Mouse (Mus musculus) frontal cortex, adult 2 months (tissue): ENCODE data around the gene Gabpa. TPM values are rescaled to one million over a fixed set of nuclear protein-coding genes. Genes with fewer than 3 reads are reported as not detected.

Experiments
- DNase-seq, 2 experiments: peaks; one replicate each; pipeline ENCODE4 v3.0.0; 2022; ENCODE audit warnings: low spot score in 1 of 2; ENCODE audit errors: extremely low spot score in 1 of 2
- polyA plus RNA-seq: library from polyadenylated mRNA; depleted of rRNA; stranded (reverse); fragments of >200 nt; gene quantifications from 2 replicates; pipeline ENCODE4 v1.2.3, GENCODE M21; 2012; rRNA removed

Gene Gabpa
- polyA plus RNA-seq: 20.1 and 20.2 TPM in 2 replicates

DNA sequence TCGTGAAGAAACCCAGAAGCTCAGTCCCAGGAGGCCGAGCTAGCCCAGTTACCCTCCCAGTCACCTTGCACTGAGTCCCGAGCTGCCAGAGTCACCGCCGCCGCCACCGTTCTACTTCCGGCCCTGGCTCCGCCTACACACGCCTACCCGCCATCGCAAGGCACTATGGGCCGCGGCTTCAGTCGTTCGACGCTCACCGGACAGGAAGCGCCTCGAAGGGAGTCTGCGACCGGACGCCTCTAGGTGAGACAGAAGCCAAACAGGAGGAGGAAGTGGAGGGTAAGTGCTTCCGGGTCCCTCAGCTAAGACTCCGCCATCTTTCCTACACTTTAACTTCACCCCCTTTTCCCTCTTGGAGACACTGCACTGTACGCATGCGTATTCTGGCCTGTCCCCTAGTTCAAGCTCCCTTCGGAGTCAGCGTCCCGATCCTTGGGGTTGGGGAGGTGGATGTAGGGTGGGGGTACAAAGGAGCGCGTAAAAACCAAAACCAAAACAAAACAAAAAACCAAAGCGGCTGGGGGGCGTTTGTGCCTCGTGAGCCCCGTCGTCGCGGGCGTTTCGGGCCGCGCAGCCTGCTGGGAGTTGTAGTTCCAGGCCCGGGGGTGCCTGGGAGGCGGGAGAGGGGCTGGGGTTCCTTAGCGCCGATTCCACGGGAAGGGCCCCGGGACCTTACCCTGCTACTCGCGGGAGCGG lies at the start of gene Gabpa:
Gene Gabpa, plus strand, starts transcription at position 181 of the 696 bp plus-strand sequence.
- DNase-seq: peak; percentile 91 to 94

DNA sequence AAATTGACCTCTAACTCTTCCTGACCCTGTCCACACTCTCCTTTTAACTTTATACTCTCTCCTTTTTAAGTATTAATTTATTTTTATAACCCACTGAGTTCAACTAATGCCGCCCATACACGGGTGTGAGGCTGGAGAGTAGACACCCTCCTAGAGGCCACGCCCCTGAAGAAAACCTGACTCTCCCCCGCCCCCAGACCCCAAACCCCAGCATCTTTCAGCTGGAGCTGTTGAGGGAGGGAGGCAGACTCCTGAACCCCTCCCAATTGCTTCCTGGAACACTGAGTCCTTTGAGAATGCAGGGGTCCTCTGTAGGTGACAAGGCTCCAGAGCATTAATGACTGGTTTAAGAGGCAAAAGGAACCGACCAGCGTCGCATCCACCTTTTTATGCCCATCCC lies 49.8 kb upstream of the Gabpa start:
- no peak for DNase-seq

DNA sequence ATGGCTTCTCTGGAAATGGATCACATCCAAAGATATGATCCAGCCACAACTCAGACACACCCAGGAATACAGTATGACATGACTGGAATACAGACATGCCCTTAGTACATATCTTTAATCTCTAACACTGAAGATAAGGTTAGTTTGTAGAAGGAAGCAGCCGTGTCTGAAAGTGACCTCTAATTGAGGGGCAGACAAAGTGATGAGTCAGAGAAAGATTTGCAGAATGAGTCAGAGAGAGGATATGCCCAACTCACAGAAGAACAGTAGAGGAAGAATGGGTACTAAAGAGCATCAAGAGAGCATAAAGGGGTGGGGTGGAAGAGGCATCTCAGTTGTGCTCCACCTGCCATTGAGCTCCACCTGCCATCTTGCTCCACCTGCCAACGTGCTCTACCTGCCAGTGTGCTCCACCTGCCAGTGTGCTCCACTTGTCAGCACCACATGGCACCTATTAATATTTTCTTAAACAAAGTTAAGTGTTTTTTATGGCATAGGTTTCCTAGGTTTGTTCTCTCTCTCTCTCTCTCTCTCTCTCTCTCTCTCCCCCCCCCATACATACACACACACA lies 44.0 kb upstream of the Gabpa start:
- DNase-seq: no peak

DNA sequence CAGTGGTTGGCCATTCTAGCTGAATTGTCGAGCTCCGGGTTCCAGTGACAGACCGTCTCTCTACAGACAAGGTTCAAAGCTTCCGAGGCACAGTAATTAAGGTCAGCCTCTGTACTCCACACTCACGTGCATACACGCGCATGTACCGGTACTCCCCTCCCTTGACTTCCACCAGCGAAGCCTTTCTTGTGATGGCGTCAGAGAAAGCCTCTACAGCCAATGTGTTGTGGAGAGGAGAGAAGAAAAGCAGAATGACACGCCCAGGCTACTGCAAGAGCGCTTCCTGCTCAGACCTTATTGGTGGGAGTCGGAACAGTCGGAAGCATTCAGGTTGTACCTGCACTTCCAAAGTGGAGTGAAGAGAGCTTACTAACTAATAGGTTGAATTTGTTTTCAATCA lies 41.3 kb upstream of the Gabpa start:
- no peak for DNase-seq

DNA sequence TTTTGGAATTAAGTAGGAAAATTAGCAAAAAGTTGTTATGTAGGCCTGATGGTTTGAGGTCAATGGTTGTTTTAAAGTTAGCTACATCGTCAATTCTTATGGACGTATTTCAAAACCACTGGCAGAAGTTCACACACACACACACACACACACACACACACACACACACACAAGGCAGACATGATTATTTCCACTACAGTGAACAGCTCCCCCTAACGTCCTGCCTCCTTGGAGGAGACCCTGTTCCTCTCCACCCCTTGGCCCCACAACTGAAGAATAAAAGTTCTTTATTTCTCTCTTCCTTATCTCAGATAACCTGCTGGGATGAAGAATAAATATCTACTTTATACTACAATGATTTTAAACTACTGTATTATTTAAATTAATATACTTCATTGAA lies 39.4 kb upstream of the Gabpa start:
- DNase-seq: no peak

DNA sequence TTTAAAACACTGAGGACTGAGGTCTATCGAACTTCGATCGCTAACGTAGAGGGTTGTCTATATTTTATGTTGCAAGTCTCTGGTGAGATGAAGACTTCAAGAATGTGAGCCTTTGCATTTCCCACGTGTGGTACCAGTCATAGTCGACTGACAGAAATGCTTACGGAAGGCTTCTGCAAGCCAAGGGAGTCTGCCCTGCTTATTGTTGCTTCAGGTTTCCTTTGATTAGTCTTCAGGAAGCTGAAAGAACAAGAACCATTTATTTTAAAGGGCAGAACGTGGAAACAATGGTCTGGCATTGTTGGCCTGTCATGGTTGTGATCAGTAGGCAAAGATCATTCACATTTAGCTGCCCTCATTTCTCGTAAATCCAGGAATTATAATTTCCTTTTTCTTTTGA lies 38.0 kb upstream of the Gabpa start:
- no peak for DNase-seq

DNA sequence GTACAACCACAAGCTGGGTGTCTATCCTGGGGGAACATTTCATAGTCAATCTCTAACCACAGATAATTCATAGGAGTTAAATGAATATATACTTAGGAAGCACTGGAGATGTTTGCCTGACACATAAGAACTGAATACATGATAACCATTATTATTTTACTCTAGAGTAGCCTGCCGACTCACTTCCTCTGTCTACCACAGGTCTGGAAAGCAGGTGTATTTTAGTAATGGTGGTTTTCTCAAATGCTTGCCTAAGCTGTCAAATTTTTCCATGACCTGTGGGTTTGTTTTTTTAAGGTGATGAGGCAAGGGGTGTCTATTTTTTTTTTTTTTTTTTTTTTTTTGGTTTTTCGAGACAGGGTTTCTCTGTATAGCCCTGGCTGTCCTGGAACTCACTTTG lies 34.7 kb upstream of the Gabpa start:
- DNase-seq: no peak

DNA sequence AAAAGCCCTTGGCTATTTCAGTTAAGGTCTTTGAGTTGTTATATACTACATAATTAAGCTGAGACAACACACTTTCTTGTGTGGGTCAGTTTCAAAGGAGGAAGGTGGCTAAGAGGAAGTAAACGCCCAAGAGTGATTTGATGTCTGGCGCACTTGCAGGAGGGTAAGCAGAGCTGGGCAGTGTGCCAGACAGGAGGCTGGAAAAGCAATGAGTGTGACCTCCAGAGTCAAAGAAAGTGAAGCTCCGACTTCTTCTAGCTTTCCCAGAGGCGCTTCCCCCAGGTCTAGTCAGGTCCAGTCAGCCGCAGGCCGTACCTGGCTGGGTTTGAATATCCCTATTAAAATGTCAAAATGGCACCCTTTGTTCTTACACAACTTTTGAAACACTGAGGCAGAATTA lies 32.5 kb upstream of the Gabpa start:
- no peak for DNase-seq

DNA sequence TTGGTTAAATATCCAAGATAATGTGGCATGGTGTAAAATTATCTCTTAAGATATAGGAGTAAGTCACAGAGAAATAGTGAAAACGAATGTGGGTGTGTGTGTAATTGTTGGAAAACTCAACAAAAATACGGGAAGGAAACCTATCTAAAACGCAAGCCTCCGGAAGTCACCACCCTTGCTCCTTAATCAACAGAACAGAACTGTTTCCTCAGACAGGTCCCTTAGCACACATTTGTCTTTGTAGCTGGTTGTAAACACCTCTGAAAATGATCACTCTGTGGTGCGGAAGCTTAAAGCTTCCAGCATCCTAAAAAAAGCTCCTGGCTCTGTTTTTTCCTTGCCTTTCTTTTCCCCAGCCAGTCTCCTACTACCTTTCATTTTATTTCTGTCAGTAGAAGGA lies 29.9 kb upstream of the Gabpa start:
- no peak for DNase-seq

DNA sequence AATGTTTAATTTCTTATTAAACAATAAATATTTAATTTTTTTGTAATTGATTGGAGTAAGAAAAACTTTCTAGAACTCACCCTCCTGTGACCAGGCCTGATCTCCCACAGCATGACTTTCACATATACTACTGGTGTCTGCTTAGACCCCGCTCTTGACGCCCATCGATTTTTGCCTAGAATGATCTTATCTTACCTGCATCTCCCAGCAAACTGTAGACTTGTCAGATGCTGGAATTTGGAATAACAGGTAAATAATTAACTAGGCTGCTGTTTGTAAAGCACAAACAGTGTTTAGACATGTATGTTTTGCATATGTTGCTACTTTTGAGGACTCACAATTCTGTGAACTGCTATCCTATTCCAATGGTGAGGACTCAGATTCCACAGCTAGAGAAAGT lies 28.6 kb upstream of the Gabpa start:
- DNase-seq: no peak

DNA sequence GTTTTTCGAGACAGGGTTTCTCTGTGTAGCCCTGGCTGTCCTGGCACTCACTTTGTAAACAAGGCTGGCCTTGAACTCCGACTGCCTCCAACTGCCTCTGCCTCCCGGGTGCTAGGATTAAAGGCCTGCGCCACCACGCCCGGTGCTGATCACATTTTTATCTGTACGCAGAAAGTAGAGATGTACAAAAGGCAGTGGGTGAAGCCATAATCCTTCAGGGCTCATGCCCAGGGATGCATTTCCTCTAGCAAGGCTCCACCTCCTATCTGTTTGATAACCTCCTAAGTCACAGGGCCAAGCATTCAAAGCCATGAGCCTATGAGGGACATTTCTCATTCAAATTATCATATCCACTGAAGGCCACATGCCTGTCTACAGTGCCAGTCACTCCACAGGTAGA lies 26.9 kb upstream of the Gabpa start:
- DNase-seq: no peak

DNA sequence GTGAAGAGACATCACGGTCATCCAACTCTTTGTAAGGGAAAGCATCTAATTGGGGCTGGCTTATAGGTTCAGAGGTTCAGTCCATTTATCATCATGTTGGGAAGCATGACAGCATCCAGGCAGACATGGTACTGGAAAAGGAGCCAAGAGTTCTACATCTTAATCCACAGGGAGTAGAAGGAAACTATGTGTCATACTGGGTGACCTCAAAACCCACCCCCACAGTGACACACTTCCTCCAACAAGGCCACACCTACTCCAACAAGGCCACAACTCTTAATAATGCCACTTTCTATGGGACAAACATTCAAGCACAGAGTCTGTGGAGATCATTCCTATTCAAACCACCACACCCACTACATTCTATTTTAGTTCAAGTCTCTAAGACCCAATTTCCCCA lies 24.5 kb upstream of the Gabpa start:
- no peak for DNase-seq

DNA sequence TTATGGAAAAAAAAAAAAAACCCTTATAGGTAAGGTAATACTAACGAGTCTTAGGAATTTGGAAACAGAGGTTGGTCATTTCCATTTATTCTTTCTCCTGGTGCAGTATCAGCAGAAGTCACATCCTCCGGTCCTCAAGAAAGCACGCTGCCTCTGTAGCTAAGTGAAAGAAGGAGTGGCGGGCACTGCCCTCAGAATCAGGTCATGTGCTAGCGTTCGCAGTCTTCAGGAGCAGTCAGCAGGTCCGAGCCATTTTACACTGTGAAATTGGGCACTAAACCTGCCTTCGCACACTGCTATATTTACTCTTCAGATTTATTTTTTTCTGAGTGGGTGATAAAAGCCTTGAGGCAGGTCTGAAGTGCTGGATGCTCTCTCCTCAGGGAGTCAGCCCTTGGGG lies 20.9 kb upstream of the Gabpa start:
- DNase-seq: no peak

DNA sequence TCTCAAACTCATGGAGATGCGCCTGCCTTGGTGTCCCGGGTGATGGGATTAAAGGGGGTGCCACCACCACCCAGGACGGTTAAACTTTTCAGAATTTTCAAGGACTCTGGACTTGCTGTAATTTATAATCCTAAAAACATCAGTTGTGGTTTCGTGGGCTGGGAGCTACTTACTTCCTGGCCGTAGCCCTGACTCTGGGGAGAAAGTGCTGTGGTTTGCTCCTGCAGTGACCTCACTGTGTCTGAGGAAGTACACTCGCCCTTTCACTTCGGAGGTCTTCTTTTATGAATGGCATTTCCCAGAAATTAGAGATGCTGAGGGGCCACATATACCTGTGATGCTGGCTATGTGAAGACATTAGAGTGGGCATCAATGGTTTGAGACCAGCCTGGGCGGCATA lies 20.2 kb upstream of the Gabpa start:
- DNase-seq: no peak

DNA sequence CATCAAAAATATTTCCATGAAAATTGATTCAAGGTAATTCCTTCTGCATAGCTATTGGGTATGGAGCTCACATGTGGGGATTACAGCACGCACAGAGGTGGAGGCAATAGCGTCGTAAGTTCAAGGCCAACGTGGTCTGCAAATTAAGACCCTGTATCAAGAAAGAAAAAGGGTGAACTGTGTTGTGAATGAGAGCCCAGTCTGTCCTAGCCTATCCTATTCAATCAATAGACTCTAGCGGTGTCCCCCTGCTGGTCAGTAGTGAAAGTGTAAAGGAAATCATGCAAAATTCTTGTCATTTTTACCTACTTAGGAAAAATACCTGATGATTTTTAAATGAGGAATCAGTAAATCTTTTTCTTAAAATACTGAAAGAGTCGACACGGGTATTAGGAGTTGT lies 17.3 kb upstream of the Gabpa start:
- peak in 1 of 2 experiments; percentile 71 for DNase-seq

DNA sequence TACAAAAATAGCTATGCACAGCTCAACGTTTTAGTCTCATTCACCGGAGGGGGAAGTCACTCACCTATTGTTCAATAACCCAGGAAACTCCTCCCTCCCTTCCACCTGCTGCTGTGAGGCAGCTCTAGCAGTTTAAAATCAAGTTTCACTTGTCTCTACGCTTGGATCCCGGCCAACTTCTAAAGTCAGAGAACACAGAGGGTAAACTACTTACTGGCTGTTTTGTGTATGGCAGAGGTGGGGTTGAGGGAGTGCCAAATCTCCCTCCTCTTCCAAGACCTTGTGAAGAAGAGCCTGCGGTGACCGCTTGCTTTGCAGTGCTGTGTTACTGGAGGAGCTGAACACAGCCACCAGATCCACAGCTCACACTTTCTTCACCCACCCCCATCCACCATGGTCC lies 9.7 kb upstream of the Gabpa start:
- DNase-seq: no peak

DNA sequence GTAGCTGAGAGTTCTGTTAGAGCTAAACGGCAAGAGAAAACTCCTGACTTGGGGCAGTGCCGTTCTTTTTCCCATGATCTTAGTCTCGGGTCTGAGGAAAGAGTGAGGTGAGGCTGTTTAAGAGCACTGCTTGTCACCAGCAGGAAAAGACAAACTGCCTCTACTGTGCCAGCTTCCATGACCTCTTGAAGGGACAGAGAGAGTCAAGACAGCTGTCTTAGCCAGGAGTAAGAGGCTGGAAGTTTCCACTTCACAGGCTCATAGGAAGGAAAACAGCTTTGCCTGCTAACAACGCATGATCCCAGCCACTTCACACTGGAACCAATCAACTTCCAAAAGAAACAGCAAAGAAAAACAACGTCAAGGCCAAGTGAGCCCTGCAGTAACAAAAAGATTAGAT lies 3.0 kb upstream of the Gabpa start:
- DNase-seq: no peak

DNA sequence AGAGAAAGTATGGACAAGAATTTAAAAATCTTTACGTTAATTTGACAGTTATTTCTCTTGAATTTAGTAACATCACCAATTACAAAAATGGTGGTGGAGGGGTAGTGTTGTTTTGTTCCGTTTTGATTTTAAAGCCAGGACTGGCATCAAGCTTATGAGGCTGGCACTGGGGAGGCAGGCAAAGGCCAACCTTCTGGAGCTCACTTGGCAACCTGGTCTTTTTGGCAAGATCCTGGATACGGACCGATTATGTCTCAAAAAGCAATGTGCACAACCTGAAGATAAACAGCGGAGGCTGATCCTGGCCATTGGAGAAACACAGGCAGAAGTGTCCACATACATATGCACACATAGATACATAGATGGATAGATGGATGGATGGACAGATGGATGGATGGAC lies 2.0 kb upstream of the Gabpa start:
- DNase-seq: no peak

DNA sequence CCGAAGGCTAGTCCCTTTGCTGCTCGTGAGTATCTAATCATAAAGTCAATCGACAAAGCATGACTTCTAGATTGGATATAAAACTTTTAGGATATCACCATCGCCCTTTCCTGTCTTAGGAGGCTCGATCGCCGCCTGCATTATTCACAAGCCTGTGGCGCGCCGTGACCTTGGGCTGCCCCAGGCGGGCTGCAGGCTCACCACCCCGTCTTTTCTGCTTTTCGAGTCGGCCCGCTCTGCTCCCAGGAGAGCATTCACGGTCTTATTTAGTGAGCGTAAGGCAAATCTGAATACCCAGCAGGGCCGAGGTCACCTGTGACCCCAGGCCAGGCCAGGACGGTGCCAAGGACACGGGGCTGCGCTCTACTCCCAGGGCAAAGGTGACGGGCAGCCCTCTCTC lies 381 bp upstream of the Gabpa start:
- no peak for DNase-seq

DNA sequence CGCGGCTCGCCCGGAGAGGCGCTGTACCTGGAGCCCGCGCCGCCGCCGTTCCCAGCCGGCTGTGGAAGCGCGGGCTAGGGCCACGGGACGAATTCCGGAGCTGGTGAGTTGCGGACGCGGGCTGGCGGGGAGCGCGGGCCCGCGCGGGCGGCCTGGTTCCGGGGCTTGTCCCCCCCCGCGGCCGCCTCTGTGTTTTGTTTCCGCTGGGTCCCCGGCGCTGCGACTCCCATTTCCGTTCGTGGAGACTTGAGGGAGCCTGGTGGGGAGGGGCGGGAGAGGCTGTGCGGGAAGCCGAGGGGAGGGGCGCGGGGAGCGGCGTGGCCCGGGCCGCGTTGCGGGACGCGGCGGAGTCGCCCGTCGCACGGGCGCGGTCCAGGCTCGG lies 707 bp downstream of the Gabpa start, which contains the start of gene Atp5j:
Gene Atp5j, minus strand, starts transcription at position 185 of the 382 bp plus-strand sequence.
- peak; percentile 57 to 87 for DNase-seq

DNA sequence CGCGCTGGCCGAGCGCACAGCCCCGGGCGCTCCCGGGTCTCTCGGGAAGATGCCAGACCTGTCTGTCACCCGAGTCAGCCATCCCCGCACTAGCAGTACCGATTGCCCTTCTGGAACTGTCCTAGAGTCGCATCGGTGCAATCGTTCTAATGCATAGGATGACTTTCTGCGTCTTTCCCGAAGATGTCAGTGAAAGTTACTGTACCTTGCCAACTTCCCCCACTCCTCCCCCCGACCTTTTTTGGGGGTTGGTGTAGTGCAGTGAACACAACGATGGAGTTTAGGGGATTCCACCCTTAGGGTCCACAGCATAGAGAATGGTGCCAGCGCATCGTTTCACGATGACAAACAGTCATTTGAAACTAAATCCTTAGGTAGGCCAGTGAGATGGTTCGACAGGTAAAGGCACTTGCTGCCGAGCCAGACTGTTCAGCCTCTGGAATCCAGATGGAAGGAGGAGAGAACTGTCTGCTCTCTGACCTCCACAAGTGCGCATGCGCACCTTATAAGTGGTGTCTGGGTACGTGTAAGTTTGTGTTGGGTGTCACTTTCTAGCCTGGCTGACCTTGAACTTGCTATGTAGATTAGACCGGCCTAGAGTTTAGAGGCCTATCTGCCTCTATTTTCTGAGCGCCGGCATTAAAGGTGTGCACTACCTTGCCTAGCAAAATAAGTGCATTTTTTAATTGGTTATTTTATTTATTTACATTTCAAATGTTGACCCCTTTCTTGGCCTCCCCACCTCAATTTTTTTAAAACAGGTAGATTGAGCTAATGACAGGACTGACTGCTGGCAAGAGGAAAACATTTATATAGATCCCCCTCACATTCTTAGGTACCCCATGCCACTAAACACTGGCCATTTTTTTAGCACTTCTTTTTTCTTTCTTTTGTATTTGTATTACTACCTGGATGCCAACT lies 1.4 kb downstream of the Gabpa start:
- DNase-seq: peak in 1 of 2 experiments; percentile 29

DNA sequence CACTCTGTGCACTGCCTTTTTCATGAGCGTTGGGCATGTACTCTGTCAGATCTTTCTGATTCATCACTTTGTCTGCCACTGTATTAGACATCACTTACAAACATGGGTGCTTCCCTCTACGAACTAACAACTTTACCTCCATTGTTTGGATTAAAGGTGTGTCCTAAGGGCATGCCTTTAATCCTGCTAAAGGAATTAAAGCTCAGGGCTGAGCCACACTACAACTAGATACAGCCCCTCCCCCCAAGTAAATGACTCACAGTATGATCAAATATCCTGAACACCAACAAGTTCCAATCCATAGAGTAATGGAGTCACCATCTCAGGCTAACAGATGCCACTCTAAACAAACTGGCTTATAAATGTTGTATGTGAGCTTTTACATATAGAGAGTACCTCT lies 3.9 kb downstream of the Gabpa start:
- DNase-seq: no peak
